Mouse (Mus musculus): ENCODE data around the gene Acvr2b.
"Not testable (repeated sequence)": the region's sequence is repeated elsewhere in the genome, so short reads cannot be mapped to it uniquely, and the experiment has no call there.

Gene Acvr2b

GRCm38 (mm10) chr9:119401801-119402214 lies at the start of gene Acvr2b:
Gene Acvr2b (plus strand): TSS chr9:119402118.
- DNase-seq: peak; percentile 86 to 94

GRCm38 (mm10) chr9:119353926-119354325 lies 48.0 kb upstream of the Acvr2b start:
- DNase-seq: no peak

DNA sequence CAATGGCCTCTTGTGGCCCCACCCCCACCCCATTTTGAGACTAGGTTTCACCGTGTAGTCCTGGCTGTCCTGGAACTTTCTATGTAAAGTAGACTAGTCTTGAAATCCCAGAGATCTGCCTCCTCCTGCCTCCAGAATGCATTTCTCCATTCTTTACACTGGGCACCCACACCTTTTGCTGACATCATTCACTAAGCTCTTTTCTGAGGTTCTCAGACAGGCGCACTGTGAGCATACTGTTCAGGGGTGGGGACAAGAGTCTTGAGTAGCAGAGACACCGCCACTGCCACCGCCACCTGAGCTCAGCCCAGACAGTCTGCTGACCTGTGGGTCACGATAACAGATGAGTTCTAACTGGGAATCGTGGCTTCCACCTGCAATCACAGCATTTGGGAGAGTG lies 46.0 kb upstream of the Acvr2b start:
- DNase-seq: no peak

DNA sequence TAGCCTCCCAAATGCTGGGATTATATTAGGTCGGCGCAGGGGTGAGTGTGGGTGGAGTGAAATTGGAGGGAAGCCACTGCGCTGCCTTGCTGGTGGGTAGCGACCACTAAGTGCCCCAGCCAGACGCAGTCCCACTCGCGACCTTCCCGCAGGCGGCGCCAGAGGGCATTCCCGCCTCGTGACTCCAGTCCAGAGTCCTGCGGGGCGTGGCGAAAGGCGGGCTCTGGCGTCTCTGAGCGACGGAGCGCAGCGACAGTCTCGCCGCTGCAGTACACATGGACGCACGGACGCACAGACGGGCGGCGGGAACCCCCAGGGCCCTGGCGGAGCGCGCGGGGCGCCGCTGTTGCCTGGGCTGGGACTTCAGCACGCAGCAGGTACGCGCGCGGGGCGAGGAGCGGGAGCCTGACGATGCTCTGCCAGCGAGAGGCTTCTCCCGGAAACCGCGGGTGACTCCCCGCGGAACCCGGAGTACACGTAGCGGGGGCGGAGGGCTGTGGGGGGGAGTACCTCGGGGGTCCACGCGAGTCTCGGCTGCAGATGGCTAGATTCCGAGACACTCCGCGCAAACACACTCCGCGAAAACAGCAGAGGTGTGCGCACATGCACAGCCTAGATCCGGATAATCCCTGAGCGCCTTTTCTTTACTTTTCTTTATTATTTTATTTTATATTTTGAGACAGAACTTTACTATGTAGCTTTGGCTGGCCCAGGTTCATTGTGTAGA lies 44.4 kb upstream of the Acvr2b start, which contains the start of gene Xylb:
Gene Xylb, plus strand, starts transcription at position 51 of the 727 bp plus-strand sequence.
- peak; percentile 90 to 92 for DNase-seq

DNA sequence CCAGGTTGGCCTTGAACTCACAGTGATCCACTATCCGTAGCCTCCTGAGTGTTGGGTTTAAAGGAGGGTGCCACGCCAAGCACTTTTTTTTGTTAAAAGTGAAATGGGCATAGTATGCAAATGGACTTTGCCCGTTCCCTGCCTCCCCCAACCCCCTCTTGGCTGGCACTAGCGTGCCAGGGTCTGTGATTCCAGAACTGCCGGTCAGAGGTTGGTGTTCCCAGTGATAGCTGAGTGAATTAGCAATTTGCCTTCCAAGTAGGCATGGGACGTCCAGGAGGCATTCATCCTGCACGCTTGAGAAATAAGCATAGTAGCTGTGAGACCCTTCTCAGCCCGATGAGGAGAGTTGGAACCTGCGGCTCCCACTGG lies 43.9 kb upstream of the Acvr2b start:
- no peak for DNase-seq

DNA sequence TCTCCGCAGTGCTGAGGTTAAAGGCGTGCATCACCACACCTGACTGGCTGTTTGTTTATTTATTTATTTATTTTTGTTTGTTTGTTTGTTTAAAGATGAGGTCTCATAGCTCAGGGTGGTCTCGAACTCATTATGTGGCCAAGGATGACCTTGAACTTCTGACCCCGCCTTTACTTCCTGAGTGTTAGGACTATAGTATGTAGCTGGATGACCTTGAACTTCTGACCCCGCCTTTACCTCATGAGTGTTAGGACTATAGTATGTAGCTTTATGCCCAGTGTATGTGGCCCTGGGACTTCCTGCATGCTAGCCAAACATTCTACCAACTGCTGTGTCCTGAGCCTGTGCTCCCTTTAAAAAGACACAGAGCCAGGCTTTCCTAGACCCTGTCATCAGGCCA lies 40.5 kb upstream of the Acvr2b start:
- no peak for DNase-seq

- DNase-seq: no peak
Measured at GRCm38 (mm10) chr9:119363229-119363628, 38.7 kb upstream of the Acvr2b start.

DNA sequence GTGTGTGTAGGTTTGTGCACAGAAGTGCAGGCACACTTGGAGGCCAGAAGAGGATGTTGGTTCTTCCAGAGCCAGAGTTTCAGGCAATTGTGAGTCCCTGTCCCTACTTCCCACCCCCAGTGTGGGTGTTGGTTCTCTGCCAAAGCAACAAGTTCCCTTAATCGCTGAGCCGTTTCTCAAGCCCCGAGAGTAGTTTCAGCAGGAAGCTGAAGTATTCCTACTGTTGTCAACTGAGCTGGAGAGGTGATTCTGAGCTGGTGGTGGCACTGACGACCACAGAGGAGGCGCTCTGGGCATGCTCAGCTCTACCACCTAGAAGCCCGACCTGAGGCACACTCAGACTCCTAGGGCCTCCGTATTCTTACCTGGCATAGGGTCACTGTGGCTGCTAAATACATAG lies 36.6 kb upstream of the Acvr2b start, which contains the start of gene Slc22a14:
Gene Slc22a14, minus strand, starts transcription at position 270 of the 400 bp plus-strand sequence.
- DNase-seq: no peak

- no peak for DNase-seq
Measured at GRCm38 (mm10) chr9:119368367-119368766, 33.6 kb upstream of the Acvr2b start.

DNA sequence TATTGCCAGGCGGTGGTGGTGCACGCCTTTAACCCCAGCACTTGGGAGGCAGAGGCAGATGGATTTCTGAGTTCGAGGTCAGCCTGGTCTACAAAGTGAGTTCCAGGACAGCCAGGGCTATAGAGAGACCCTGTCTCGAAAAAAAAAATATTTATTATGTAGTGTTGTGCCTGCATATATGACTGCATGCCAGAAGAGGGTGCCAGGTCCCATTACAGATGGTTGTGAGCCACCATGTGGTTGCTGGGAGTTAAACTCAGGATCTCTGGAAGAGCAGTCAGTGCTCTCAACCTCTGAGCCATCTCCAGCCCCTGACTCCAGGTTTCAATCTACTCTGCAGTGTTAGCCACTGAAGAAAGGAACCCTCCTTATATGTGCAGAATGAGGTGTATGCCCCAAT lies 31.1 kb upstream of the Acvr2b start:
- DNase-seq: not testable (repeated sequence)

DNA sequence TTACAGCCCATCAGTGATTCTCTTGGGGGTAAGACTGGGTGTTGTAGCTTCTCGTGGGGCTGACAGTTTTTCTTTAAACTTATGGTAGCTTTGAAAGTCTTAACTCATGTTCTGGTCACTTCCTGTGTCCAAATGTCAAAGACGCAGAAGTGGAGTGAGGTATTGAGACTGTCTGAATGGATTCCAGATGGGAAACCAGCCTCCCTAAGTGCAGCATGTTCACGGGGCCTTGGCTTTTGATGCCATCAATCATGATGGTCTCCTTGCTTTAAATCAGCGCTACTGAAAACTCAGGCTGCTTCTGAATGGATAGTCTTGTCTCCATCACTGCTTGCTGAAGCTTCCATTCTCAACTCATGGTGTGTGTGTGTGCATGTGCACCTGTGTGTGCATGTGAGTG lies 30.7 kb upstream of the Acvr2b start:
- no peak for DNase-seq

DNA sequence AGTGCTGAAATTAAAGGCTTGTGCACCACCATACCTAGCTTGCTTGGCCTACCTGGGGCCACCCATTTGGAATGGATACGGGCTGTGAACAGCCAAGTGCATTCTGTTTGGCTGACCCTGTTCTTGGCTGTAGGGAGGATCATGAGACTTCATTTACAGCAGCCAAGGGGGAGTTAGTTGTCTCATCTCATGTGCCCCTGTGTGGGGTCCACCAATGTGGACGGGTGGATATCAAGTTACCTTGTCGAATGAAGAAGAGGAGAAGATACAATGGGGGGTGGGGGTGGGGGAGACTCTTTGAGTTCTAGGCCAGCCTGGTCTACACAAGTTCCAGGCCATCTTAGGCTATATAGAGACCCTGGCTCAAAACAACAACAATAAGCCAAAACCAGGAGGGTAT lies 26.9 kb upstream of the Acvr2b start:
- no peak for DNase-seq

DNA sequence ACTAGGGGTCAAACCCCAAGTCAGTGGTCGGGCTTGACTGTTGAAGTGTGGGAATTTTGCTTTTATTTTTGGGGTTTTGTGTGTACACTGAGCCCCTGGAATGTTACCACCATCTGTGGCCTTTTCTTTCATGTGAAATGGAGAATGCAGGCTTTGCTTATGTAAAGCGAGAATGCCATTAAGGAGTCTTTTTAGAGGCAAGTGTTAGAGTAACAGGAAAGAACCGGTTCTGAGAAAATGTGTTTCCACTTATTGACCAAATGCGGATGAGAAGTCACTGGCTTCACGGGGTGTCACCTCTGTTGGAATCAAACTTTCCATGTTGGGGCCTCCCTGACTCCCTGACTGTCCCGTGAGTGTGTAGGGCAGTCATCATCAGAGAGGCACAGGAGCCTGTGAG lies 26.4 kb upstream of the Acvr2b start:
- DNase-seq: no peak

GRCm38 (mm10) chr9:119378231-119378630 lies 23.7 kb upstream of the Acvr2b start:
- no peak for DNase-seq

- no peak for DNase-seq
Measured at GRCm38 (mm10) chr9:119382603-119383002, 19.3 kb upstream of the Acvr2b start.

- DNase-seq: no peak
Measured at GRCm38 (mm10) chr9:119388956-119389355, 13.0 kb upstream of the Acvr2b start.

GRCm38 (mm10) chr9:119390214-119390613 lies 11.7 kb upstream of the Acvr2b start:
- no peak for DNase-seq

GRCm38 (mm10) chr9:119394808-119395207 lies 7.1 kb upstream of the Acvr2b start:
- no peak for DNase-seq

DNA sequence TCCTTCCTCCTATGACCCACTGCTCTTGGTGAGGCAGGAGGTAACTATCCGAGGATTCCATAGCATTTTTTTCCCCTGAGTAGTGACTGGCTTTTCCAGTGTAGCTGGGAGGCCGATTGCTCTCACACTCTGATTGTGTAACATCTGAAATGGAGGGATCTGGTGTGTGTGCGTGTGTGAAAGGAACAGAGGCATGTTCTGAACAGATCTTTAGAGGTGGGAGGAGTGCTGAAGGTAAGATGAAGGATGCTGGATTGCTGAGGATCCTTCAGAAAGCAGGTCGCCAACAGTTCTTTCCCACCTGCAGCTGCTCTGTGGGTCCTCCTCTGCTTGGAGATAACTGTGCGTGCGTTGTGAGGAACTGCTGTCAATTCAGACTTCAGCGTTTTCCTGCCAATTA lies 567 bp upstream of the Acvr2b start:
- DNase-seq: peak in 1 of 2 experiments; percentile 10

GRCm38 (mm10) chr9:119402253-119403235 lies 626 bp downstream of the Acvr2b start:
- DNase-seq: peak; percentile 47 to 51

GRCm38 (mm10) chr9:119403236-119403641 lies 1.3 kb downstream of the Acvr2b start:
- DNase-seq: peak in 1 of 2 experiments; percentile 36

- DNase-seq: no peak
Measured at GRCm38 (mm10) chr9:119404090-119404489, 2.2 kb downstream of the Acvr2b start.

- no peak for DNase-seq
Measured at GRCm38 (mm10) chr9:119407884-119408283, 6.0 kb downstream of the Acvr2b start.

Measured in cerebellum, postnatal 36 days (tissue).